Mouse (Mus musculus) C3H10T1/2 (cell line): Measurements from ENCODE around the gene C1galt1c1. TPM values are rescaled to one million over a fixed set of nuclear protein-coding genes. Genes with fewer than 3 reads are reported as not detected.

Experiments used
- polyA plus RNA-seq, 2 experiments: library from polyadenylated mRNA; unstranded; fragments of >200 nt; fragmentation: generic; extraction: Trizol; gene quantifications; one replicate each; pipeline ENCODE4 v1.2.1; 2012; ENCODE audit warnings: missing spikeins in 2 of 2

Gene C1galt1c1
- 1 to 10 TPM in 1 of 2 experiments, under 1 TPM in 1; 0.27 to 6.7 TPM for polyA plus RNA-seq

DNA sequence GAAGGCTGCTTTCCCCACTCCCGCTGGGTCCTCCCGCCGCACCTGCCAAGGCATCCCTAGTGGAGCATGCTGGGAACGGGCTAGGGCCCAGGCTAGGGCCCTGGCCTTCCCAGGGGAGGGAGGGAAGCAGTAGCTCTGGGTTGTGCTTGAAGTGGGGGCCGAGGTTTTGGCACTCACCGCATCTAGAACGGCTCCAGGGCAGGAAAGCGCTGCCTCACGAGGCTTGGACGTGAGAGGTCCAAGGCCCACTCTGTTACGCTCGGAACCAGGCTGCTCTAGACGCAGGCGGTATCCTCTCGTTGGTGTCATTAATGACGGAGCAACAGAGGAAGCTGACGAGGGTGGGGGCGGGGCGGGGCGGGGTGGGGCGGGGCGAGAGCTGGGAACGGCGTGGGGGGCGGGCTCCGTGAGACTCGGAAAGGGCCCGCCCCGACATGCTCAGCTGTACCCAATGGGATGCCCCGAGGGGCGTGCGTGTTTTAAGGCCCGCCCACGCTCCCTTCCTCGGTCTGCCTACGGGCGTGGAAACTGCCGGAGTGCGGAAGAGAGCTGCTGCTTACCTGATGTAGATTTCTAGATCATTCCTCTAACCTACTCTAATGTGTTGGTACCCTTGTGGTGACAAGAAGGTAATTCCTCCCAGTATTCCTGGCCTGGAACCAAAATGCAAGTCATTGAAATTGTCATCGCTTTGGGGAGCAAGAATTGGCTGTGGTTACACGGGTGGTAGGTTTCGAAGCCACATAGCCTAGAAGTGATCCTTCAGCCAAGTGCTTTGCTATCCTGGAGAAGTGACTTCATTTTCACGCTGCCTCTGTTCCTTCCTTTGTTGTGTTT is at the start of gene C1galt1c1:
C1galt1c1 (minus strand) TSS at position 287 of the 837 bp plus-strand sequence.

DNA sequence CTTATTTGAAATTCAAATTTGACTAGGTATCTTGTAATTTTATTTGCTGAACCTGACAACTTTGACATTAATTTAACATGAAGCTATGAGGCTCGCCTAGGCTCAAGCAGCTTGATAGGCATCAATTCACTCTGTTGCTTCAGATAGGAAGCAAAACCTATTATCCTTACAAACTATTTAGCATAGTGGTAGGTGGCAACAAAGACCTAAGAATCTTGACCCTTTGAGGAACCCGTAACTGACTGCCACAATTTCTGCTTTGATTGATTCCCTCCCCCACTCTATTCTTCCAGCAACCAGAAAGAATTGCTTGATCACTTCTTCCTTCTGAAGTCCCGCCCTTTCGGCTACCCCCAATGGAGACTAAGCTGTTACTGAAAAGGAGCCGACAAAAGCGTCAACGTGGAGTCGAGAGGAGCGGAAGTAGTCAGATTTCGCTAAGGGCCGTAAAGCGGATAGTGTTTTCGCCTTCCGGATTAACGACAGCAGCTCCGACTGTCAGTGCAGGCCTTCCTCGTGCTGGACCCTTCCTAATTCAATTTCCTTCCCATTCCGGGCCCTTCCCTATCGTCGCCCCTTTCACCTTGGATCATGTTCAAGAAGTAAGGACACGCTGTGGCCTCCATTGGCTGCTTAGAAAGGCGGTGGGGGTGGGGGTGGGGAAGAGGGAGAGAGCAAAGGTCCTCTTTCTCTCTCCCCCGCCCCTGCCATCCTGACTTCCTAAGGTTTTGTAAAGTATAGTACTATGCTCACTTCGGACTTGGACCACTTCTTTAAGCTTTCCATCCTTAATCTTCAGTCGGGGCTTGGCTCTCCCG is 34.5 kb downstream of the C1galt1c1 start, which contains the start of gene Mcts1:
Mcts1 (plus strand) TSS at position 402 of the 818 bp plus-strand sequence.

Other genes starting within 250 kb of the C1galt1c1 start
- 10 to 100 TPM in 1 of 2 experiments, 1 to 10 TPM in 1; 4.3 to 68.2 TPM for gene Lamp2, start 178.6 kb downstream of the C1galt1c1 start, polyA plus RNA-seq
- 1 to 10 TPM in 1 of 2 experiments, under 1 TPM in 1; 0.64 to 5.5 TPM for gene Cul4b, start 58.9 kb downstream of the C1galt1c1 start, polyA plus RNA-seq
- 10 to 100 TPM in 1 of 2 experiments, 1 to 10 TPM in 1; 4.2 to 20.3 TPM for gene Mcts1, start 34.5 kb downstream of the C1galt1c1 start, polyA plus RNA-seq
- gene 6030498E09Rik, start 137.6 kb upstream of the C1galt1c1 start, polyA plus RNA-seq = not detected